Mouse (Mus musculus): ENCODE data around the gene Gm6465.
"Not testable (repeated sequence)": the region's sequence is repeated elsewhere in the genome, so short reads cannot be mapped to it uniquely, and the experiment has no call there.

- not testable (repeated sequence) for TF ChIP-seq CTCF (IDR thresholded peaks at IDR 0.05; ENCODE audit: low read depth, low read length); POLR2A (IDR thresholded peaks at IDR 0.05; ENCODE audit: insufficient read depth, low read length)
Measured at GRCm38 (mm10) chr5:11857909-11858308, 12.6 kb downstream of the Gm6465 start.

Data from ES-Bruce4 (cell line).